Mouse (Mus musculus) left cerebral cortex, postnatal 14 days (tissue): ENCODE measurements around the gene Gm49416. TPM values are rescaled to one million over a fixed set of nuclear protein-coding genes. Genes with fewer than 3 reads are reported as not detected.
A peak's percentile ranks its signal among the peaks of the same experiment; 100 is the strongest.

ENCODE experiments used
- DNase-seq, 2 experiments: peaks; one replicate each; pipeline ENCODE4 v3.0.0; 2021 to 2022; ENCODE audit warnings: low spot score in 2 of 2, mixed read lengths in 1 of 2
- intact Hi-C: fragments of 180-260 bp; cut with DNase I; formaldehyde crosslinking; loops from one replicate; pipeline ENCODE4 v1.15.1; 2025
- microRNA-seq, 2 experiments: library from miRNA; unstranded; fragments of <30 nt; microRNA quantifications; one replicate each; pipeline ENCODE4 v1.2.0; 2022
- total RNA-seq, 2 experiments: library from RNA; stranded (reverse); gene quantifications; 2 replicates each; pipeline ENCODE4 v1.2.3; 2021

Gm49416 gene
- total RNA-seq, 2 experiments from 2014 or later = 2.4 to 4.3 TPM

GRCm38 (mm10) chr19:8942276-8942964 is 53.7 kb downstream of the Gm49416 start:
- peak in 1 of 2 experiments; percentile 59 for DNase-seq
- intact Hi-C loops = no loop called here

GRCm38 (mm10) chr19:8943047-8943446 is 54.3 kb downstream of the Gm49416 start:
- intact Hi-C loops = no loop called here

GRCm38 (mm10) chr19:8944062-8944461 is 55.3 kb downstream of the Gm49416 start:
- intact Hi-C loops = no loop called here

More at GRCm38 (mm10) chr19:8943047-8943446, 54.3 kb downstream of the Gm49416 start:
- DNase-seq = no peak

GRCm38 (mm10) chr19:8944750-8945149 is 56.0 kb downstream of the Gm49416 start:
- intact Hi-C loops = no loop called here
- peak in 1 of 2 experiments; percentile 44 for DNase-seq

More at GRCm38 (mm10) chr19:8944062-8944461, 55.3 kb downstream of the Gm49416 start:
- DNase-seq = no peak

Small RNAs within 50 kb of the gene (microRNA-seq; reads per million reads assigned to microRNA genes)
- 0 reads per million in 2 experiments for gene Mir5136

Other genes with a start within 250 kb of the Gm49416 start
- 100 to 1,000 TPM; 148 to 165 TPM for gene Chrm1, start 225.1 kb upstream of the Gm49416 start, total RNA-seq
- 100 to 1,000 TPM; 182 to 189 TPM for gene Slc3a2, start 165.6 kb upstream of the Gm49416 start, total RNA-seq
- 10 to 100 TPM; 42.3 to 43.9 TPM for gene Wdr74, start 153.1 kb upstream of the Gm49416 start, total RNA-seq
- not detected for gene 1700092M07Rik, start 148.2 kb upstream of the Gm49416 start, total RNA-seq
- 10 to 100 TPM; 63.6 to 64.6 TPM for gene Stx5a, start 147.5 kb upstream of the Gm49416 start, total RNA-seq
- gene Nxf1, start 131.9 kb upstream of the Gm49416 start, total RNA-seq = 10 to 100 TPM; 61.9 to 73.6 TPM
- 10 to 100 TPM; 80.1 to 91.9 TPM for gene Tmem223, start 117.9 kb upstream of the Gm49416 start, total RNA-seq
- gene Tmem179b, start 114.5 kb upstream of the Gm49416 start, total RNA-seq = 10 to 100 TPM in 1 of 2 experiments, 1 to 10 TPM in 1; 8.9 to 10.9 TPM
- gene Taf6l, start 102.5 kb upstream of the Gm49416 start, total RNA-seq = 10 to 100 TPM; 11.9 to 13.4 TPM
- gene Polr2g, start 90.3 kb upstream of the Gm49416 start, total RNA-seq = 100 to 1,000 TPM; 108 to 110 TPM
- gene Zbtb3, start 86.4 kb upstream of the Gm49416 start, total RNA-seq = 1 to 10 TPM; 4.2 to 5.1 TPM
- gene Ttc9c, start 69.6 kb upstream of the Gm49416 start, total RNA-seq = 10 to 100 TPM; 28.2 to 30.5 TPM
- 10 to 100 TPM; 92.3 to 95.8 TPM for gene Hnrnpul2, start 68.9 kb upstream of the Gm49416 start, total RNA-seq
- not detected for gene AC129217.1, start 59.2 kb upstream of the Gm49416 start, total RNA-seq
- gene Bscl2, start 51.5 kb upstream of the Gm49416 start, total RNA-seq = 100 to 1,000 TPM; 111 to 117 TPM
- 100 to 1,000 TPM; 268 to 295 TPM for gene Gng3, start 49.7 kb upstream of the Gm49416 start, total RNA-seq
- gene Lrrn4cl, start 38.2 kb upstream of the Gm49416 start, total RNA-seq = under 1 TPM; 0.88 to 0.91 TPM
- gene Ubxn1, start 17.4 kb upstream of the Gm49416 start, total RNA-seq = 10 to 100 TPM; 91.5 to 93.8 TPM
- gene Uqcc3, start 8.0 kb upstream of the Gm49416 start, total RNA-seq = 10 to 100 TPM; 30.6 to 36.9 TPM
- 1 to 10 TPM; 4.0 to 4.3 TPM for gene Lbhd1, start 5.2 kb upstream of the Gm49416 start, total RNA-seq
- not detected for gene Gm49403, start 5.0 kb upstream of the Gm49416 start, total RNA-seq
- 10 to 100 TPM; 15.9 to 22.2 TPM for gene 1810009A15Rik, start 73 bp upstream of the Gm49416 start, total RNA-seq
- 10 to 100 TPM; 23.0 to 23.4 TPM for gene Ints5, start 4.1 kb downstream of the Gm49416 start, total RNA-seq
- gene Ganab, start 9.1 kb downstream of the Gm49416 start, total RNA-seq = 100 to 1,000 TPM in 1 of 2 experiments, 10 to 100 TPM in 1; 97.6 to 104 TPM
- gene B3gat3, start 31.4 kb downstream of the Gm49416 start, total RNA-seq = 100 to 1,000 TPM; 134 to 142 TPM
- gene Rom1, start 40.4 kb downstream of the Gm49416 start, total RNA-seq = 1 to 10 TPM; 3.5 to 4.0 TPM
- gene Eml3, start 40.6 kb downstream of the Gm49416 start, total RNA-seq = 1 to 10 TPM; 7.4 to 9.0 TPM
- 10 to 100 TPM; 48.6 to 50.3 TPM for gene Mta2, start 52.9 kb downstream of the Gm49416 start, total RNA-seq
- 10 to 100 TPM; 16.7 to 16.8 TPM for gene Tut1, start 64.9 kb downstream of the Gm49416 start, total RNA-seq
- 100 to 1,000 TPM; 188 to 198 TPM for gene Eef1g, start 78.1 kb downstream of the Gm49416 start, total RNA-seq
- 10 to 100 TPM; 15.7 to 23.9 TPM for gene Ahnak, start 100.4 kb downstream of the Gm49416 start, total RNA-seq
- gene Scgb1a1, start 199.0 kb downstream of the Gm49416 start, total RNA-seq = not detected
- gene Asrgl1, start 246.7 kb downstream of the Gm49416 start, total RNA-seq = 100 to 1,000 TPM; 101 to 139 TPM